Mouse (Mus musculus): Measurements from ENCODE around the gene Lhx1. TPM values are rescaled to one million over a fixed set of nuclear protein-coding genes. Genes with fewer than 3 reads are reported as not detected.
A peak's percentile ranks its signal among the peaks of the same experiment; 100 is the strongest.

Lhx1 gene
- total and polyA plus RNA-seq, 2 experiments from 2014 or later = 21.3 to 44.9 TPM

- ATAC-seq (ENCODE audit: low FRiP score) (no peak), DNase-seq (ENCODE audit: low spot score) (no peak)
- H3K36me3 ChIP-seq (ENCODE audit: insufficient read depth, low read length) = peaks cover 4% of the 10 kb centered on the region; the same call in 1 of the 2 replicates
- H3K9ac ChIP-seq (replicated peaks; ENCODE audit: low read length, poor library complexity, severe bottlenecking) = no peak overlapping the region
- H3K4me1 ChIP-seq (ENCODE audit: insufficient read depth, low read length) = no peaks in the 10 kb centered on the region
- no peak overlapping the region for H3K27ac ChIP-seq (ENCODE audit: low read depth, low read length)
- H3K27me3 ChIP-seq (ENCODE audit: insufficient read depth, low read length) = no peaks in the 10 kb centered on the region
- no peak overlapping the region for H3K4me3 ChIP-seq (ENCODE audit: low read depth, low read length)
- no peak for TF ChIP-seq CTCF (IDR thresholded peaks at IDR 0.05)
- H3K9me3 ChIP-seq (ENCODE audit: low read length) = no peaks in the 10 kb centered on the region
- H3K4me2 ChIP-seq (ENCODE audit: low read depth, low read length, poor library complexity, severe bottlenecking) = no peak overlapping the region
Measured at GRCm38 (mm10) chr11:84496901-84497300, 28.4 kb downstream of the Lhx1 start.

GRCm38 (mm10) chr11:84495774-84496173, 29.6 kb downstream of the Lhx1 start:
- Histone ChIP-seq H3K27ac (ENCODE audit: low read depth, low read length) (no peak overlapping the region), H3K27me3 (ENCODE audit: insufficient read depth, low read length) (no peaks in the 10 kb centered on the region), H3K9me3 (ENCODE audit: low read length) (no peaks in the 10 kb centered on the region), H3K4me3 (ENCODE audit: low read depth, low read length) (no peak overlapping the region), H3K4me1 (ENCODE audit: insufficient read depth, low read length) (no peaks in the 10 kb centered on the region), H3K36me3 (ENCODE audit: insufficient read depth, low read length) (peaks cover 15% of the 10 kb centered on the region), H3K9ac (replicated peaks; ENCODE audit: low read length, poor library complexity, severe bottlenecking) (no peak overlapping the region), H3K4me2 (ENCODE audit: low read depth, low read length, poor library complexity, severe bottlenecking) (no peak overlapping the region)
- WGBS = 46% methylated on average over 4 of the region's 4 CpGs
- ATAC-seq (ENCODE audit: low FRiP score) = no peak
- no peak for DNase-seq (ENCODE audit: low spot score)
- TF ChIP-seq CTCF (IDR thresholded peaks at IDR 0.05) = no peak

GRCm38 (mm10) chr11:84481661-84482060, 43.7 kb downstream of the Lhx1 start:
- Histone ChIP-seq H3K4me3 (ENCODE audit: low read depth, low read length) (no peak overlapping the region), H3K9me3 (ENCODE audit: low read length) (no peaks in the 10 kb centered on the region), H3K4me1 (ENCODE audit: insufficient read depth, low read length) (no peaks in the 10 kb centered on the region), H3K4me2 (ENCODE audit: low read depth, low read length, poor library complexity, severe bottlenecking) (no peak overlapping the region), H3K27me3 (ENCODE audit: insufficient read depth, low read length) (no peaks in the 10 kb centered on the region), H3K9ac (replicated peaks; ENCODE audit: low read length, poor library complexity, severe bottlenecking) (no peak overlapping the region), H3K36me3 (ENCODE audit: insufficient read depth, low read length) (no peaks in the 10 kb centered on the region), H3K27ac (ENCODE audit: low read depth, low read length) (no peak overlapping the region)
- ATAC-seq (ENCODE audit: low FRiP score) = no peak
- no peak for TF ChIP-seq CTCF (IDR thresholded peaks at IDR 0.05)
- 20% methylated on average over 7 of the region's 7 CpGs for WGBS
- peak; percentile 48 for DNase-seq (ENCODE audit: low spot score)

DNA sequence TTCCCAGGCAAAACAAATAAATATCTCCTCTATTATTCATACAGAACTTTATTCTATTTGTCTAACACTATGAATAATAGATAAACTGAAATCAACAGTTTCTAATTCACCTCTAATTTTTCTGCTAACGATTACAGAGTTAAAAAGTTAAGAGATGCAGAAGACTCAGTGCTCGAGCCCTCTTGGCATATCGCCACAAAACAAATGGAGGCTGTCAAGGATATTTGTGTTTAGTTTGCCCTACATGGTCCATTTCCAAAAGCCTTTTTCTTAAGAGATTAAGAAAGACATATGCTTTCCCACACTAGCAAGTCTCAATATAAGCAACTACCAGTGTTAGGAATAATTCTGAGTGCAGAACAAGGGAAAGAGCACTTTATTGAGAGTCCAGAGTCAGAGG, 44.9 kb downstream of the Lhx1 start:
- ATAC-seq (ENCODE audit: low FRiP score) (no peak), DNase-seq (ENCODE audit: low spot score) (peak; percentile 6)
- no peaks in the 10 kb centered on the region for H3K27me3 ChIP-seq (ENCODE audit: insufficient read depth, low read length)
- 43% methylated on average over 3 of the region's 3 CpGs for WGBS
- no peak overlapping the region for H3K4me2 ChIP-seq (ENCODE audit: low read depth, low read length, poor library complexity, severe bottlenecking)
- H3K27ac ChIP-seq (ENCODE audit: low read depth, low read length) = no peak overlapping the region
- H3K4me3 ChIP-seq (ENCODE audit: low read depth, low read length) = no peak overlapping the region
- H3K4me1 ChIP-seq (ENCODE audit: insufficient read depth, low read length) = no peaks in the 10 kb centered on the region
- H3K9ac ChIP-seq (replicated peaks; ENCODE audit: low read length, poor library complexity, severe bottlenecking) = no peak overlapping the region
- no peak for TF ChIP-seq CTCF (IDR thresholded peaks at IDR 0.05)
- no peaks in the 10 kb centered on the region for H3K36me3 ChIP-seq (ENCODE audit: insufficient read depth, low read length)
- no peaks in the 10 kb centered on the region for H3K9me3 ChIP-seq (ENCODE audit: low read length)

DNA sequence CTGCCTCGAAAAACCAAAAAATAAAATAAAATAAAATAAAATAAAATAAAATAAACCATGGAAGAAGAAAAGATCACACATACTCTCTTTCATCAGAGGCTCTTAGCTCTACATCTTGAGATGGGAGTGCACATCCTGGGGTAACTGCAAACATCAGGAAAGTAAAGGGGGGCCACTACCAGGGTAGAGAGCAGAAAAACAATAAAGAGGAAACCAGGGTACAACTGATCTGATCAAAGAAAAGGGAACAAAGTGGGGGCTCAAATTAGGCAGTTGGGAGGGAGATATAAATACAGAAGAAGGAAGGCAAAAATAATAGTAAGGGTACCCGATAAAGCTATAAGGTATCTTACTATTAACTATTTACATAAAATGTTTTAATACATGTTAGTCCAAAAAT, 48.7 kb downstream of the Lhx1 start:
- ATAC-seq (ENCODE audit: low FRiP score) (no peak), DNase-seq (ENCODE audit: low spot score) (no peak)
- Histone ChIP-seq H3K4me3 (ENCODE audit: low read depth, low read length) (no peak overlapping the region), H3K4me1 (ENCODE audit: insufficient read depth, low read length) (no peaks in the 10 kb centered on the region), H3K4me2 (ENCODE audit: low read depth, low read length, poor library complexity, severe bottlenecking) (no peak overlapping the region), H3K9me3 (ENCODE audit: low read length) (no peaks in the 10 kb centered on the region), H3K36me3 (ENCODE audit: insufficient read depth, low read length) (peaks cover 4% of the 10 kb centered on the region; the same call in 1 of the 2 replicates), H3K27ac (ENCODE audit: low read depth, low read length) (no peak overlapping the region), H3K27me3 (ENCODE audit: insufficient read depth, low read length) (no peaks in the 10 kb centered on the region), H3K9ac (replicated peaks; ENCODE audit: low read length, poor library complexity, severe bottlenecking) (no peak overlapping the region)
- WGBS = 93% methylated on average over 2 of the region's 2 CpGs
- no peak for TF ChIP-seq CTCF (IDR thresholded peaks at IDR 0.05)

DNA sequence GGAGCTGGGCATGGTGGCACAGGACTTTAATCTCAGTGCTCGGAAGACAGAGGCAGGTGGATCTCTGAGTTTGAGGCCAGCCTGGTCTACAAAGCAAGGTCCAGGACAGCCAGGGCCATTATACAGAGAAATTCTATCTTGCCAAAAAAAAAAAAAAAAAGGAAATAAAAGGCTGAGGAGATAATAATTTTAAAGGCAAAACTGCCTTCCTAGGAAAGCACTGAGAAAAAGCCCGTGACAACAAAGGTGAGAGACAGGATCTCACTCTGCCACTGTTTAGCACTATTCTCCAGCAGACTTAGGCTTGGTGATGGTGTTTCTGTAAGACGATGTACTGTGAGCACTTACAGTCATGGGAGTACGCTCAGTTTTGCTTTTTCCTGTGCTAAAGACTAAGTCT, 49.3 kb downstream of the Lhx1 start:
- 91% methylated on average over 4 of the region's 4 CpGs for WGBS
- H3K4me1 ChIP-seq (ENCODE audit: insufficient read depth, low read length) = no peaks in the 10 kb centered on the region
- no peak for ATAC-seq (ENCODE audit: low FRiP score)
- no peak for TF ChIP-seq CTCF (IDR thresholded peaks at IDR 0.05)
- DNase-seq (ENCODE audit: low spot score) = no peak
- no peaks in the 10 kb centered on the region for H3K9me3 ChIP-seq (ENCODE audit: low read length)
- H3K4me2 ChIP-seq (ENCODE audit: low read depth, low read length, poor library complexity, severe bottlenecking) = no peak overlapping the region
- no peaks in the 10 kb centered on the region for H3K27me3 ChIP-seq (ENCODE audit: insufficient read depth, low read length)
- H3K4me3 ChIP-seq (ENCODE audit: low read depth, low read length) = no peak overlapping the region
- H3K9ac ChIP-seq (replicated peaks; ENCODE audit: low read length, poor library complexity, severe bottlenecking) = no peak overlapping the region
- H3K36me3 ChIP-seq (ENCODE audit: insufficient read depth, low read length) = peaks cover 5% of the 10 kb centered on the region; the same call in 1 of the 2 replicates
- no peak overlapping the region for H3K27ac ChIP-seq (ENCODE audit: low read depth, low read length)
